Mouse (Mus musculus) Patski (cell line): Measurements from ENCODE around the gene Rps6ka1. TPM values are rescaled to one million over a fixed set of nuclear protein-coding genes. Genes with fewer than 3 reads are reported as not detected.
"Not testable (repeated sequence)": the region's sequence is repeated elsewhere in the genome, so short reads cannot be mapped to it uniquely, and the experiment has no call there.

Experiments used
- ATAC-seq: fragments of 100-300 bp; one replicate; pipeline ENCODE4 v1.8.0; 2021
- CTCF ChIA-PET: fragments of 350-600 bp; sonication (Branson Sonifier 250); formaldehyde crosslinking; loops from one replicate; lab custom pipeline; 2022; ENCODE audit warnings: inconsistent platforms; lab: Charles Lee
- POLR2A ChIA-PET: fragments of 350-600 bp; sonication (Branson Sonifier 250); formaldehyde crosslinking; loops from one replicate; lab custom pipeline; 2022; ENCODE audit warnings: antibody characterized with exemption, inconsistent platforms; lab: Charles Lee
- DNase-seq: peaks from one replicate; pipeline ENCODE4 v3.0.0-alpha.2; 2011; ENCODE audit warnings: low read depth, low spot score
- H3K27me3 ChIP-seq: fragments of 371-371 bp; one replicate; pipeline ENCODE4 v1.5.1; 2021
- CTCF ChIP-seq: fragments of 100-300 bp; IDR thresholded peaks from one replicate; pipeline ENCODE4 v1.5.1; 2021
- in situ Hi-C: fragments of 300-500 bp; cut with MboI; formaldehyde crosslinking; loops from 3 replicates; pipeline ENCODE4 v1.11.1; 2018; ENCODE audit warnings: low pct_unique_long_range_greater_than_20kb, mixed read lengths
- polyA plus RNA-seq: library from polyadenylated mRNA; unstranded; gene quantifications from one replicate; pipeline ENCODE4 v1.2.3, GENCODE M21; 2021

Gene Rps6ka1
- polyA plus RNA-seq, result 58.1 TPM

DNA sequence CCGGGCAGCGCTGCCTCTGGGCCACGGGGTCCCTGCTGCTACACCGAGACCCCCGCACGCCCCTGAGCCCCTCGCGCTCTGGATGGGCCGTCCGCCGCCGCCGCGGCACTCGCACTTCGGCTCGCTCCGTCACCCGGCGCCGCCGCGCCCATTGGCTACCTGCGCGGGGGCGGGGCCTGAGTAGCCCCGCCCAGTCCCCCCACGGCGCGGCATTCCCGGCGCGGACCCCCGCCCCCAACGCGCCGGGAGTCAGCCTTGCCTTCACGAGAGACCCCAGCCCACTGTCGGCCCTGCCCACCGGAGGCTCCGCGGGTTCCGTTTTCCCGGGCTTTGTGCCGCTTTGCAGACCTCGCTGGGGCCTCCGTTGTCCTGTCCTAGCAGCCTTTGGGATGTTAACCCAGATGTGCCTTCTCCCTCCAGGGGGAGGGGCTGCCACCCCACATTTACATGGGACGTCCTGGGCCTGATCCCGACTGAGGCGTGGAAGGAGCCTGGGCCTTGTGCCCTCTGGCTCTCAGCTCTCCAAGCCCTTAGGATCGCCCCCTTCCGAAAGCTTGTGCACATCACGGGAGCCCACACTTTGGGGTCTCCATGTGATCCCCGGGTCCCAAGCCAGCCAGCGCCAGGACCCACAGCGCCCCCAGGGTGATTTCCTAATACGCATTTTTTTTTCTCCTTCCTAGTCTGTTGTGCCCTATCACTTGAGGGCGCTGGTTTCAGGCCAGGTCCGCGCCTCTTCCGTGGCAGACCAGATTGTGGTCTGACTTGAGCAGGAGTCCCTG lies at the start of gene Rps6ka1:
Gene Rps6ka1, minus strand, starts transcription at position 126 of the 782 bp plus-strand sequence.
- DNase-seq (no peak), ATAC-seq (peak; percentile 53)
- POLR2A ChIA-PET, result interaction anchor here (1.2 to 2.2 kb wide), 3 partner anchors 10 to 24 kb away, joined by 3 to 7 read pairs (median 6); no protein-coding TSS in a partner anchor
- CTCF ChIA-PET, result interaction anchor here (0.8 to 1.7 kb wide), 4 partner anchors 15 to 23 kb away, joined by 3 to 4 read pairs (median 4); no protein-coding TSS in a partner anchor
- no peak for TF ChIP-seq CTCF
- no peaks in the 10 kb centered on the region for H3K27me3 ChIP-seq
- in situ Hi-C loops, result no loop called here

DNA sequence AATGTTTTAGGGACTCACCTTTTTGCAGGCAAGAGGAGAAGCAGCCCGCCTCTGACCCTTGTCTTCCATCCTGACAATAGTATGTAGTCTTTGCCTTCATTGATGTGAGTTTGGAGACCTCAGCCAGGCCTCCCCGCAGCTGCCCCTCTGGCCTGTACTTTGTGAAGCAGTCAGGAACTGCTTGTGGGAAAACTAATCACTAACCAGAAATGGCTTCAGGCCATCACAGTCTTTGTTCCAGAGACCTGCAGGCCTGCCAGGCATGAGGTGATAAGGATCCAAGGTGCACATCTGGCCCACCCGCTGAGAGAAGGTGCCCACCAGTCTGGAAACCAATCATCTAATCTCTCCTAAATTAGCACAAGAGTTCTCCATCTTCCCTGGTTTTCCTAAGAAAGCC lies 44.2 kb upstream of the Rps6ka1 start:
- CTCF ChIA-PET, result no interaction called here
- H3K27me3 ChIP-seq, result no peaks in the 10 kb centered on the region
- DNase-seq, result no peak
- ATAC-seq, result no peak
- POLR2A ChIA-PET, result interaction anchor here (0.6 kb wide), 1 partner anchor 236 kb away, joined by 3 read pairs; no protein-coding TSS in a partner anchor
- in situ Hi-C loops, result no loop called here
- no peak for TF ChIP-seq CTCF

GRCm38 (mm10) chr4:133931349-133931748 lies 43.8 kb upstream of the Rps6ka1 start:
- POLR2A ChIA-PET, result interaction anchor here (0.6 kb wide), 1 partner anchor 236 kb away, joined by 3 read pairs; no protein-coding TSS in a partner anchor
- TF ChIP-seq CTCF, result peak; percentile 60
- ATAC-seq, result no peak
- no peaks in the 10 kb centered on the region for H3K27me3 ChIP-seq
- DNase-seq, result no peak
- CTCF ChIA-PET, result interaction anchor here (0.6 kb wide), 1 partner anchor 290 kb away, joined by 3 read pairs; no protein-coding TSS in a partner anchor
- in situ Hi-C loops, result no loop called here

DNA sequence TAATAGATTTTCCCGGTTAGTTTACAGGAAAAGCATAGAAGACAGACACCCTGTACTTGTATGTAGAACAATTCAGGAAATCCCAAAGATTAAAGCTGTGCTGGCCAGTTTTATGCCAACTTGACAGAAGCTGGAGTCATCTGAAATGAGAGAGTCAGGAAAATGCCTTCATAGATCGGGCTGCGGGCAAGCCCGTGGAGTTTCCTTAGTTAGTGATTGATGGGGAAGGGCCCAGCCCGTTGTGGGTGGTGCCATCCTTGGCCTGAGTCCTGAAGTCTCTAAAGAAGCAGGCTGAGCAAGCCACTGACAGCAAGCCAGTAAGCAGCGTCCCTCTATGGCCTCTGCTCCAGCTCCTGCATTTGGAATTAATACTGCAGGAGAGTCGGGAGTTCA lies 41.7 kb upstream of the Rps6ka1 start:
- DNase-seq (no peak), ATAC-seq (no peak)
- in situ Hi-C loops, result no loop called here
- no peak for TF ChIP-seq CTCF
- ChIA-PET POLR2A (no interaction called here), CTCF (no interaction called here)
- no peaks in the 10 kb centered on the region for H3K27me3 ChIP-seq

DNA sequence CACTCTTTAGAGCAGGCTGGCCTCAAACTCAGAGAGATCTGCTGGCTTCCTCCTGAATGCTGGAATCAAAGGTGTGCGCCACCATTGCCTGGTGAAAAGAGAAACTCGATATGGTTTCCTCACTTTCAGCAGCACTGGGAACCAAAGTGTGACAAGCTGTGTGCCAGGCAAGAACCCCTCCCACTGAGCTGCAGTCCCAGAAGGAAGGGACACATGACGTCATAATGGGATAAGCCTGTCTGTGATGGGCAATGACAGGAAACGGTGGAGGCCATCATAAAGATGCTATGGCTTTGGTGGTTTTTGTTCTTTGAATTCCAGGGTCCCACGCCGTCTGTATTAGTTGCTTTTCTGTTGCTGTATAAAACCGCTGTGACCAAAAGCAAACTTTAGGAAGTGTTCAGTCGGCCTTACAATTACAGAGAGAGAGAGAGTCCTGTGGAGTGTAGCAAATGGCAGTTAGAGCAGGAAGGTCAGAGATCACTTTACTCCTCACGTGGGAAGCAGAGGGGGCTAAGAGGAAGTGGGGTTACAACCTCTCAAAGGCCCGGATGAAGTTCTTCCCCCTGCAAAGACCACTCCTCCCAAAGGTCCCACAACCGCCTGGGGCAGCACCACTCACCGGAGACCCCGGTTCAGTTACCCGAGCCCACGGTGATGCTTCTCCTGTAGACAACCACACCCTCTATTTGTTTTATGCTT lies 41.1 kb upstream of the Rps6ka1 start:
- ATAC-seq (no peak), DNase-seq (no peak)
- H3K27me3 ChIP-seq, result no peaks in the 10 kb centered on the region
- in situ Hi-C loops, result no loop called here
- no peak for TF ChIP-seq CTCF
- POLR2A ChIA-PET, result no interaction called here
- CTCF ChIA-PET, result no interaction called here

- H3K27me3 ChIP-seq, result no peaks in the 10 kb centered on the region
- in situ Hi-C loops, result no loop called here
- no peak for TF ChIP-seq CTCF
- POLR2A ChIA-PET, result no interaction called here
- CTCF ChIA-PET, result no interaction called here
- ATAC-seq (no peak), DNase-seq (no peak)
Observed at GRCm38 (mm10) chr4:133925204-133925603, 37.6 kb upstream of the Rps6ka1 start.

- POLR2A ChIA-PET, result no interaction called here
- in situ Hi-C loops, result no loop called here
- TF ChIP-seq CTCF, result no peak
- CTCF ChIA-PET, result no interaction called here
- DNase-seq (no peak), ATAC-seq (no peak)
- H3K27me3 ChIP-seq, result no peaks in the 10 kb centered on the region
Observed at GRCm38 (mm10) chr4:133923743-133924142, 36.1 kb upstream of the Rps6ka1 start.

GRCm38 (mm10) chr4:133918093-133918825 lies 30.7 kb upstream of the Rps6ka1 start:
- ATAC-seq, DNase-seq, in situ Hi-C loops, POLR2A ChIA-PET, CTCF ChIA-PET, H3K27me3 ChIP-seq: not testable (repeated sequence)

DNA sequence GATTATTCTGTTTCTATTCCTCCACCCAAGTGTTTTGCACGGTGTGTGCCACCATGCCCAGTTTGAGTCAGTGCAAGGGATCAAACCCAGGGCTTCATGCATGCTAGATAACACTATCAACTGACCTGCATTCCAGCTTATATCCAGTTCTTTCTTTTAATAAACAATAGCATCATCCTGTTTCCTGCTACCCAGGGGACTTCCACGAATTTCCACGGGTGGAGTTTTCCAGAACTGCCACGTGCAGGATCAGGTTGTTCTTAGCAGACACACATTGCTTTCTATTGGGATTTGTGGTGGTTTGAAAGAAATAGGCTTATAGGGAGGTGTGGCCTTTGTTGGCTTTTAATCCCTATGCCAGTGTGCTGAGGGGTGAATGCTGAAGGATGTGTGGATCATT lies 24.4 kb upstream of the Rps6ka1 start:
- ChIA-PET POLR2A (interaction anchor here (0.7 kb wide), 1 partner anchor 55 kb away, joined by 4 read pairs; no protein-coding TSS in a partner anchor), CTCF (interaction anchor here (1.6 to 2.4 kb wide), 4 partner anchors 14 to 71 kb away, joined by 5 to 11 read pairs (median 6); no protein-coding TSS in a partner anchor)
- no peaks in the 10 kb centered on the region for H3K27me3 ChIP-seq
- in situ Hi-C loops, result no loop called here
- no peak for TF ChIP-seq CTCF
- DNase-seq, result no peak
- ATAC-seq, result no peak
